Mouse (Mus musculus) cerebellum, adult 2 months (tissue): Measurements from ENCODE around the gene Spata33.

Experiments used
- CTCF ChIP-seq: fragments of 200-500 bp; IDR thresholded peaks from 2 replicates; pipeline ENCODE4 v1.5.1; 2011; ENCODE audit warnings: low read depth, mild to moderate bottlenecking, control low read depth, low read length, moderate library complexity, borderline replicate concordance; ENCODE audit not compliant: insufficient read depth
- POLR2A ChIP-seq: fragments of 200-500 bp; IDR thresholded peaks from 2 replicates; pipeline ENCODE4 v1.6.1; 2011; ENCODE audit warnings: low read length, control low read depth, borderline replicate concordance; ENCODE audit not compliant: insufficient read depth

- TF ChIP-seq POLR2A (no peak), CTCF (no peak)
Observed at GRCm38 (mm10) chr8:123228416-123228815, 15.8 kb downstream of the Spata33 start.
